Mouse (Mus musculus) urinary bladder, adult 18-20 months (tissue): ENCODE measurements at regions not wholly inside any gene's neighbourhood (a gene's known extent, or its start where the extent isn't known, plus 50 kb on each side); places are given as distances from the start of the nearest gene placed in this dataset.
"Not testable (repeated sequence)": the region's sequence is repeated elsewhere in the genome, so short reads cannot be mapped to it uniquely, and the experiment has no call there.

Experiments
- DNase-seq, 2 experiments: peaks; one replicate each; pipeline ENCODE4 v3.0.0; 2022; ENCODE audit warnings: low spot score in 2 of 2, mixed read lengths in 2 of 2

GRCm38 (mm10) chr3:113105979-113106378, 152.7 kb downstream of the Amy2a5 start:
- no peak for DNase-seq

GRCm38 (mm10) chr3:113090850-113091249, 167.8 kb downstream of the Amy2a5 start:
- DNase-seq = not testable (repeated sequence)

- peak in 1 of 2 experiments; percentile 8 for DNase-seq
Measured at GRCm38 (mm10) chr3:113080704-113081103, 177.9 kb downstream of the Amy2a5 start.
